Mouse (Mus musculus) embryonic fibroblast, embryonic 13.5 days (primary cell): Measurements from ENCODE around the gene Mycbpap.

Source experiments
- CTCF ChIP-seq: IDR thresholded peaks from 2 replicates; pipeline ENCODE4 v1.5.1; 2011; ENCODE audit warnings: mild to moderate bottlenecking, control low read depth, low read length, moderate library complexity, borderline replicate concordance; ENCODE audit not compliant: insufficient read depth
- POLR2A ChIP-seq: IDR thresholded peaks from 2 replicates; pipeline ENCODE4 v1.6.1; 2011; ENCODE audit warnings: low read depth, mild to moderate bottlenecking, control low read depth, low read length, moderate library complexity

GRCm38 (mm10) chr11:94521219-94521843 lies at the start of gene Mycbpap:
- TF ChIP-seq CTCF (0 out of 2 replicates have a peak, but pooled peaks have one; percentile 2), POLR2A (peak; percentile 38; the same call in 1 of the 2 replicates)
